Mouse (Mus musculus) small intestine, adult 2 months (tissue): ENCODE measurements around the gene Chrna9.

Experiments used
- CTCF ChIP-seq: fragments of 200-500 bp; IDR thresholded peaks from 2 replicates; pipeline ENCODE4 v1.5.1; 2012; ENCODE audit warnings: low read depth, mild to moderate bottlenecking, control low read depth, inconsistent platforms, low read length, moderate library complexity, mixed read lengths; ENCODE audit not compliant: insufficient replicate concordance, insufficient read length; ENCODE audit errors: extremely low read depth
- POLR2A ChIP-seq: fragments of 200-500 bp; IDR thresholded peaks from 2 replicates; pipeline ENCODE4 v1.6.1; 2012; ENCODE audit warnings: low read depth, mild to moderate bottlenecking, control low read depth, inconsistent platforms, low read length, moderate library complexity

GRCm38 (mm10) chr5:65999106-65999505, 64.4 kb downstream of the Chrna9 start:
- TF ChIP-seq CTCF (no peak), POLR2A (no peak)
